Mouse (Mus musculus): ENCODE data around the gene Cntd1. TPM values are rescaled to one million over a fixed set of nuclear protein-coding genes. Genes with fewer than 3 reads are reported as not detected.
A peak's percentile ranks its signal among the peaks of the same experiment; 100 is the strongest.

Gene Cntd1
- total RNA-seq, 2 experiments from 2014 or later, result 0.21 to 0.27 TPM

DNA sequence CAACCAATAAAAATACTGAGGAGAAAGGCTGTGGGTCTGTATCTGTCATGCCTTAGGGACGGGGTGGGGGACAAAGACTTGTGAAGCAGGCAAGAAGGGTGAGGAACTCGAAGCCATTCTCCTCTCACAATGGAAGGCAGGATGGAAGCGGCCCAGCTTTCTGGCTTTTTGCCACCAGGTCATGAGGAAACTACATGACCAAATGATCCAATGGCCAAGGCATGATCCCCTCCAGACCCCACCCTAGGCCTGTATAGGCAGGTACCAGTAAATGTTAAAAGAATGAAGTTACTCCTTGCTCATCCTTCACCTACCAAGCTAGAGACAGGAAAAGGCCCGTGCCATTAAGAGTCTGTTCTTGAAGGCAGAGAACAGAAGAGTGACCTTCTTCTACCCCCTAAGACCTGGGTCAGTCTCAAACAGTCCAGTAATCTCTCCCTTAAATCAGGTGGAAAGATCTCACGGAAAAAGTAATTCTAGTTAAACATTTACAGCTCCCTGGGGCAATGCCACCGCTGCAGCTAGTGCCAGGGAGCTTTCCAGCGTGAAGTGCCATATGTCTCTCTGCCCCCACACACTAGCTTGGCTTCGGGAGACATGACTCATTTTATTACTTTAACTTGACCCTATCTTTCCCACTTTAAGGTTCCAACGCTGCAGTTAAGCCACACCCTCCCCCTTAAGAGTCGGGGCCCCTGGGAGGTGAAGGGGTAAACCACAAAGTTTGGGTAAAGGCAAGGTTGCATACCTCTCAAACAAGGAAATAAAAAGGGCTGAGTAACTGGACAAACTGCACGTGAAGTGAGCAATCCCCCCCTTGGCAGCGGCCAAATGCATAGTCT lies 1.2 kb upstream of the Cntd1 start:
- peak in 1 of 2 experiments; percentile 66 for DNase-seq (ENCODE audit: low spot score in 2 of 2)
- intact Hi-C loops (cut with DNase I), result loop anchor here (2.0 kb wide), 1 partner anchor 19 kb away; no protein-coding TSS in a partner anchor

- no peak for DNase-seq (ENCODE audit: low spot score in 2 of 2)
Measured at GRCm38 (mm10) chr11:101279193-101279569, 369 bp downstream of the Cntd1 start.

DNA sequence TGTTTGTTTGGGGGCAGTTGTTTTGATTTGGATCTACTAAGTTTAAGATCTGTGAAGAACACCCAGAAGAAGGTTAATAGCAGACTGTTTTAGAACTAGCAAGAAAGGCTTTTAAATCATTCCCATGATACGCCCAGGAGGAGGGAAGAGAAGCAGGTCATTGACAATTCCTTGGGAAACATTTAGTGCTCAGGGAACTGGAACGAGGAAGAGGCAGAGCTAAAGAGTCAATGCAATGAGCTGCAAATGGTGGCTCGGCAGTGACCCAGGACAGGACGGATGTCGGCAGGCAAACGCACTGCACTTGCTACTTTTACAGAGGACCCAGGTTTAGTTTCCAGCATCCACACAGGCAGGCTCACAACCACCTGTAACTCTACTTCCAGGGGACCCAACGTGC lies 2.0 kb downstream of the Cntd1 start:
- no peak for DNase-seq (ENCODE audit: low spot score in 2 of 2)
- intact Hi-C loops (cut with DNase I), result no loop called here

More at GRCm38 (mm10) chr11:101279193-101279569, 369 bp downstream of the Cntd1 start:
- intact Hi-C loops (cut with DNase I), result loop anchor here (2.0 kb wide), 1 partner anchor 20 kb away; no protein-coding TSS in a partner anchor

DNA sequence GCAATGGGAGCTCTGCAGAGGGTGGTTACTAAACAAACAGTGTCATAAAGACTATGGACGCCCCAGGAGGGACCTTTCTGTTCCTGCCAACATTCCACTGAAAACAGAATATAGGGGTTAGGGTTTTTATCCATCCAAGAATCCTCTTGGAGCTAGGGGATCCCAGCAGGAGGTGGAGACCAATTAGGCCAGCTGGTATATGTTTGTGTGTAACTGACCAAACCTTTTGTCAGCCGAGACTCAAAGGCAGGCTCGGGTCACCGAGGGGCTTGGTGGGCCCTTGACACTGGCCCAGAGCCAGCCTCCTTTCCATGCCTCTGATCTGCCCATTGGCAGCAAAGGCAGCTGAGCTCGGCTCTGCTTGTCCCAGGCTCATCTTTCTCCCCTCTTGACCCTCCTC lies 4.1 kb downstream of the Cntd1 start:
- intact Hi-C loops (cut with DNase I), result no loop called here
- no peak for DNase-seq (ENCODE audit: low spot score in 2 of 2)

DNA sequence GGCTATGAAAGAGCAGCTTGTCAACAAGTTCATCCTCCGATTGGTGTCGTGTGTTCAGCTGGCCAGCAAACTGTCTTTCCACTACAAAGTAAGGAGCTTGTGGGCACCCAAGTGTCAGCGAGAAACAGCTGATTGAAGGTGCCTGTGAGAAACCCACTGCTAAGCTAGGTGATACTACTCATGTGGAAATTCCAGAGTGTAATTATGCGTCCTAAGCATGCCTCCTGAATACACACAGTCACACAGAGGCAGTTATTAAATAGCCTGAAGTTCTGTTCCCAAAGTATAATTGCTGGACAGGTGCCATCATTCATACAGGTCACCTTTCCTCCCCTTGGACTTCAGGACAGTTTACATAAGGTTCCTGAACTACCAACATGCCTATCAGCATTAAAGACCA lies 5.0 kb downstream of the Cntd1 start:
- no peak for DNase-seq (ENCODE audit: low spot score in 2 of 2)
- intact Hi-C loops (cut with DNase I), result no loop called here

DNA sequence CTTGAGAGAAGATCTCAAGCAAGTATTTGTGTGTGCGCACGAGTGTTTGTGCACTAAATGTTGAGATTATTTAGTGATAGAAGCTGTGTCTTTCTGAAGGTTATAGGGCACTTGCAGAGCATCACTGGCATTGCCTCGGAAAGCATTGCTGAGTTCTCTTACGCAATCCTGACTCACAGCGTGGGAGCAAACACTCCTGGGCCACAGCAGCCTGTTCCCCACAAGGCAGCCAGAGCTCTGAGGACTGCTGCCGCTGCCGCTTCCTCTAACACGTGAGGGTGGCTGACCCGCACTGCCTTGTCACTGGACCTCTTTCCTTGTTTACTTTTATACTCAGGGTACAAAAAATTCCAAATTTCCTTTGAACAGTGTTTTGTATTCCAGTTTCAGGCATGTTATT lies 8.5 kb downstream of the Cntd1 start:
- peak in 1 of 2 experiments; percentile 32 for DNase-seq (ENCODE audit: low spot score in 2 of 2)
- intact Hi-C loops (cut with DNase I), result no loop called here

DNA sequence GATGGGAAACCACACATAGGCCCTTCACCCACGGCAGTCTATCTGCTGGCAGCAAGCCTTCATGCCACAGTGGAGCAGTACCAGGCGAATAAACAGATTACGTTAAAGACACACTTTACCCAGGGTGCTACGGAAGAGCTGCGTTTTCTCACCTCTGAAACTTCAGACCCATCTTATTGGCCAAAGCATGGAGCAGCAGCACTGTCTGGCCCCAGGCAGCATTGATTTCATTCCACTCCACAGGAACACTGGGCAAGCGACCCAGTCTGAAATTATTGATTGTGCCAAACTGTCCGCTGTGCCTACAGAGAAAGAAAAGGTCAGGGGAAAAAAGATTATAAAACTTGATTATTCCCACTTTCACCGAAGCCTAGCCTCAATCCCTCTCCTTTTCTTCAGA lies 12.4 kb downstream of the Cntd1 start:
- DNase-seq (ENCODE audit: low spot score in 2 of 2), result no peak
- intact Hi-C loops (cut with DNase I), result no loop called here

GRCm38 (mm10) chr11:101295191-101295590 lies 16.4 kb downstream of the Cntd1 start:
- intact Hi-C loops (cut with DNase I), result no loop called here
- no peak for DNase-seq (ENCODE audit: low spot score in 2 of 2)

- intact Hi-C loops (cut with DNase I), result no loop called here
- no peak for DNase-seq (ENCODE audit: low spot score in 2 of 2)
Measured at GRCm38 (mm10) chr11:101300881-101301280, 22.1 kb downstream of the Cntd1 start.

DNA sequence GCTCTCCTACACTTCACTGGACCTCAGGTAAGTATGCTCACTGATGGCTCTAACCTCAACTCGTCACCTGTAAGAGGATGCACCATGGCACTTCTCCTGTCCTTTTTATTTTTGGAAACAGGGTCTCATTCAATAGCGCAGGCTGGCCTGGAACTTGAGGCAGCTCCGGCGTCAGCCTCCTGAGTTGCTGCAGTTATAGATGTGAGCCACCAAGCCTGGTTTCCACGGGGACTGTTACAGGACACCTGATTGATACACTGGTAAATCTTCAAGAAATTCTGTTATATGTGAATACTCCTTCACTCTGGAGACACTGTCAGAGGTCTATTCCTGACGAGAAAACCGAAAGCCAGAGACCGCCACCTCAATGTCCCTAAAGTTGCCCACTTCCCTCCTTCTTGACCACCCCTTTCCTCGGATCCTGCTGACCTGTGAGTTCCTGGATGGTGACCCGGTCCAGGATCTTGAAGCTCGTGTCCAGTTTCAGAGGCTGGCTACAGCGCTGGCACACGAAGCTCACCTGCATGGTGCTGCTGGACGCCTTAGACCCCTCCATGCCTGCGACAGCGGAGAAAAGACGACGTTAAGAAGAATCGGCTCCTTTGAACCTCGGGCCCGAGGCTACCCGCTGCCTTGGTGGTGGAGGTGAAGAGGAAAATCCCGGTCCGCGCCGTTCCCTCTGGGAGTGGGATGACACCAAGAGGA lies 22.6 kb downstream of the Cntd1 start:
- DNase-seq (ENCODE audit: low spot score in 2 of 2), result no peak

DNA sequence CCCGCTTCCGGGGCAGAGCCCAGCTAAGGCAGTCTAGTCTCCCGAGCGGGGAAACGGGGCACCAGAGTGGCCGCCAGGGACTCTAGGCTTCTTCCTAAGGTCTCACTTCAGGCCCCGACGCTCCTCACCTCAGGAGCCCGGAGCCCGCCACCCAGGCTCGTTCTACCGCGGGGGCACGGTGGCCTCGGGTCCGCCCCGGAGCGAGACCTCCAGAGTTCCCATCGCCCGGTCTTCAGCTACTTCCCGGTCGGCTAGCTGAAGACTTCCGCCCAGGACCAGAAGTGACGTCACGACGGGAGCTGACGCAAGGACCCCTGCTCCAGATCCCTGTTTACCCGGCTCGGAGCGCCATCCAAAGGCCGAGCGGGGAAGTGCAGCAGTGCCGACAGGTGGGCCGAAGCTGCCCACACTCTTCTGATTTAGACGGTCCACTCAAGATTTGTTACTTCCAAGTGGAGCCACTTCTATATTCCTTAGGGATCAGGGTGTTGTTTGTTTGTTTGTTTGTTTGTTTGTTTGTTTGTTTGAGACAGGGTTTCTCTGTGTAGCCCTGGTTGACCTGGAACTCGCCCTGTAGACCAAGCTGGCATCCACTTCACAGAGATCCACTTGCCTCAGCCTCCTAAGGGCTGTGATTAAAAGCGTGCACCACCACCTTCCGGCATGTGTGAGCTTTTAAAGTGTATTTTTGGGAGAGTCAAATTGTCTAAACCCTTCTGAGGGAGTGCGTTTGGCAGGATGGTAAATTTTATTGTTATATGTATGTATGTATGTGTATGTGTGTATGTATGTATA lies 23.4 kb downstream of the Cntd1 start, which contains the start of gene Becn1:
Gene Becn1 (minus strand): TSS at position 283 of the 795 bp plus-strand sequence.
- peak; percentile 97 for DNase-seq (ENCODE audit: low spot score in 2 of 2)

More for the DNA sequence above, 22.6 kb downstream of the Cntd1 start:
- intact Hi-C loops (cut with DNase I), result loop anchor here (2.0 kb wide), 1 partner anchor 89 kb away; no protein-coding TSS in a partner anchor

GRCm38 (mm10) chr11:101307744-101308143 lies 28.9 kb downstream of the Cntd1 start:
- no peak for DNase-seq (ENCODE audit: low spot score in 2 of 2)
- intact Hi-C loops (cut with DNase I), result no loop called here

More for the DNA sequence above, 23.4 kb downstream of the Cntd1 start, which contains the start of gene Becn1:
- intact Hi-C loops (cut with DNase I), result loop anchor here (2.0 kb wide), 1 partner anchor 89 kb away; no protein-coding TSS in a partner anchor

DNA sequence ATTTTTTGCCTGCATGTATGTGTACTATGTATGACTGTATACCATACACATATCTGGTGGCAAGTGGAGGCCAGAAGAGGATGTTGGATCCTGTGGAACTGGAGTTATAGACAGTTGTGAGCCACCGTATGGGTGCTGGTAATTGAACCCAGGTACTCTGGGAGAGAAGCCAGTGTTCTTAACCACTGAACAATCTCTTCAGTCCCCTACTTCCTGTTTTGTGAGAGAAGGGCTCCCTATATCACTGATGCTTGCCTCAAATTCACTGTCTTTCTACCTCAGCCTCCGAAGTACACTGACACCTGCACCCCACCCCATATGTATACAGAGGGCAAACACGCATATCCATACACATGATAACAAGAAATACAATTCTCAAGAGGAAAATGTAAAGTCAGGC lies 32.3 kb downstream of the Cntd1 start:
- intact Hi-C loops (cut with DNase I), result no loop called here

DNA sequence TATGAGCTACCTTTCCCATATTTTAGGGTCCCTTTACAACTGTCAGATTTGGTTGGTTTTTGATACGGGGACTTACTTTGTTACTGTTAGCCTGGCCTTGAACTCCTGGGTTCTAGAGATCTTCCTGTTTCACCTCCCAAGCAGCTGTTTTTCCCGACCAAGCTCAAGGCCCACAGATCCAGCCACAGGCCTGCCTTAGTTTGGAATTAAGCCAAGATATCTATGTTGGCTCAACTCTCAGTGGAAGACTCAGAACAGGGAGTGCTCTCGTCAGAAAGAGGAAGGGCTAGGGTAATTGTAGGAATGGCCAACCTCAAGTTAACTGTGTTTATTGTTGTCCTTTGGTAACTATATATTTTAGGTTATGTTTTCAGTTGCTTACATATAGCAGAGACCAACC lies 33.3 kb downstream of the Cntd1 start:
- intact Hi-C loops (cut with DNase I), result no loop called here
- no peak for DNase-seq (ENCODE audit: low spot score in 2 of 2)

More for the DNA sequence above, 32.3 kb downstream of the Cntd1 start:
- no peak for DNase-seq (ENCODE audit: low spot score in 2 of 2)

DNA sequence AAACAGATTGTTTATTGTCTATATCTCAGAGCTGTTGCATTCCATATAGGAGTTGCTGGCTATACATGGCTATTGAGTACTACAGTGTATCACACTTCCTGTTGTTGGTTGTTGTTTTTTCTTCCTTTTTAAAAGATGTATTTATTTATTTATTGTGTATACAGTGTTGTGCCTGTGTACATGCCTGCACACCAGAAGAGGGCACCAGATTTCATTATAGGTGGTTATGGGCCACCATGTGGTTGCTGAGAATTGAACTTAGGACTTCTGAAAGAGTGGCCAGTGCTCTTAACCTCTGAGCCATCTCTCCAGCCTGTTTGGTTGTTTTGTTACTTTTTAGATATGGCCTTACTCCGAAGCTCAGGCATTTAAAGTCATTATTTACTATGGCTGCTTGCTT lies 35.8 kb downstream of the Cntd1 start:
- DNase-seq (ENCODE audit: low spot score in 2 of 2), result no peak
- intact Hi-C loops (cut with DNase I), result no loop called here

DNA sequence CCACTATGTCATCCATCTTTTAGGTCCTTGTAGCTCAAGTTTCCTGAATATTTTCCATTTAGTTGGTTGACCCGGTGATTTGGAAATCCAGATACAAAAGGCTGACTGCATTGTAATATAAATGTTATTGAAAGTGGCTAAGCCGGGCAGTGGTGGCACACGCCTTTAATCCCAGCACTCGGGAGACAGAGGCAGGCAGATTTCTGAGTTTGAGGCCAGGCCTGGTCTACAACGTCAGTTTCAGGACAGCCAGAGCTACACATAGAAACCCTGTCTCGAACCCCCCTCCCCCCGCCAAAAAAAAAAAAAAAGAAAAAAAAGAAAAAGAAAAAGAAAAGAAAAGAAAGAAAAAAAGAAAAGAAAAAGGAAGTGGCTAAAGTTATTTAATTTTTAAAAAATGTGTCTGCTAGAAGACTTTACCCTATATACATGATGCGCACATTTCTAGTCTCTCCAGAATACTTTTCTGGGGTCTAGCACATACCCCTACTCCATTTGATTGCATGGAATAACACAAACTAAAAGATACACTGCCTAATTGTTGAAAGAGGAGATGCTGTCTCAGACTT lies 36.4 kb downstream of the Cntd1 start:
- no peak for DNase-seq (ENCODE audit: low spot score in 2 of 2)
- intact Hi-C loops (cut with DNase I), result no loop called here

DNA sequence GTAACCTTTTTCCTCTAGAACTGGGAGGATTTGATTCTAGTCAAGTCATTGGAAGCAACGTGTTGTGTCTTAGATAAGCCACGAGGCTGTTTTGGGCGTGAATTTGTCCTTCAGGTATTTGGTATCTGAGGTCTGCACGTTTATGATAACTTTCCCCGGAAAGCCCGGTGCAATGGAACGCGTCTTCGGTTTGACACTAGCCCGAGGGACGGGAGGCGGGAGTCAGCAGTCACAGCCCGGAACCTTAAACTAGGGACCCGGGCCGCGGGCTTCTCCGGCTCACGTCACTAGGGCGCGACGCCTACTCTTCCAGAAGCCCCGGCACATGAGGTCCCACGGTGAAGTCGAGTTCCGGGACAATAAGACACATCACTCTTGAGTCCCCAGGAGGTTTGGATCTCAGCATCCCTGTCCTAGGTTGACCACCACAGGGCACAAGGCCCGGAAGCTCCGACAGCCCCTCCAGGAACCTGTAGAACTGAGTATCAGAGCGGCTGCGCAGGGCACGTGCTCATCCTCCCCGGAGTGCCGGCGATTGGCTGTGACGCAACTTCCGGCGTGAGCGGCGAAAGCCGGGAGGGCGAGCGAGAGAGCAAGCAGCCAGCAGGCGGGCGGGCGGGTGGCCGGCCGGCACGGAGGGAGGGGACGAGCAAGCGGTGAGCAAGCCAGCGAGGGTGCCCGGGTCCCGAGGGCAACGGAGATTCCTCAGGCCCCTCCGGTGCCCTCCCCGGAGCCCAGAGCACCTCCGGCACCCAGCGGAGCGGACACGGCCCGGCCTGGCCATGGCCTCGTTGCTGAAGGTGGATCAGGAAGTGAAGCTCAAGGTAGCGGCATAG lies 37.1 kb downstream of the Cntd1 start, which contains the start of gene Psme3:
Gene Psme3 (plus strand): TSS at position 549 of the 836 bp plus-strand sequence.
- intact Hi-C loops (cut with DNase I), result loop anchor here (1.0 kb wide), 1 partner anchor 126 kb away; the partner anchor contains the start of gene Rpl27
- DNase-seq (ENCODE audit: low spot score in 2 of 2), result peak; percentile 96 to 98

GRCm38 (mm10) chr11:101316501-101316917 lies 37.7 kb downstream of the Cntd1 start:
- DNase-seq (ENCODE audit: low spot score in 2 of 2), result peak in 1 of 2 experiments; percentile 12
- intact Hi-C loops (cut with DNase I), result loop anchor here (1.0 kb wide), 1 partner anchor 126 kb away; the partner anchor contains the start of gene Rpl27
